Mouse (Mus musculus) ES-Bruce4 (cell line): ENCODE measurements around the gene Ak1. TPM values are rescaled to one million over a fixed set of nuclear protein-coding genes. Genes with fewer than 3 reads are reported as not detected.

ENCODE experiments used
- H3K27ac ChIP-seq: 2 replicates; pipeline ENCODE4 v1.5.1; 2012; ENCODE audit warnings: low read length, inconsistent platforms; ENCODE audit not compliant: insufficient read depth
- H3K27me3 ChIP-seq: 2 replicates; pipeline ENCODE4 v1.6.1; 2012; ENCODE audit warnings: mild to moderate bottlenecking, low read length, inconsistent platforms; ENCODE audit not compliant: control insufficient read depth, poor library complexity, insufficient read depth, severe bottlenecking
- H3K36me3 ChIP-seq: 2 replicates; pipeline ENCODE4 v1.6.1; 2012; ENCODE audit warnings: inconsistent platforms, mild to moderate bottlenecking, low read length, moderate library complexity; ENCODE audit not compliant: control insufficient read depth, poor library complexity, insufficient read depth, severe bottlenecking
- H3K4me1 ChIP-seq: one replicate; pipeline ENCODE4 v1.8.1; 2011; ENCODE audit warnings: low read length; ENCODE audit not compliant: control insufficient read depth, insufficient read depth
- H3K4me3 ChIP-seq: 2 replicates; pipeline ENCODE4 v1.5.1; 2011; ENCODE audit warnings: low read depth, mild to moderate bottlenecking, low read length
- H3K9ac ChIP-seq: 2 replicates; pipeline ENCODE4 v1.6.1; 2012; ENCODE audit warnings: low read depth, mild to moderate bottlenecking, inconsistent platforms; ENCODE audit not compliant: poor library complexity, severe bottlenecking
- H3K9me3 ChIP-seq: replicated peaks from 2 replicates; pipeline ENCODE4 v1.6.1; 2012; ENCODE audit warnings: mild to moderate bottlenecking, low read length, inconsistent platforms; ENCODE audit not compliant: control insufficient read depth, poor library complexity, insufficient read depth, severe bottlenecking
- CTCF ChIP-seq: IDR thresholded peaks from one replicate; pipeline ENCODE4 v1.8.1; 2011; ENCODE audit warnings: low read depth, low read length
- EP300 ChIP-seq: IDR thresholded peaks from 2 replicates; pipeline ENCODE4 v1.6.1; 2011; ENCODE audit warnings: low read depth, low read length; ENCODE audit not compliant: insufficient read depth
- POLR2A ChIP-seq: IDR thresholded peaks from one replicate; pipeline ENCODE4 v1.8.1; 2011; ENCODE audit warnings: low read length; ENCODE audit not compliant: insufficient read depth
- polyA plus RNA-seq: library from polyadenylated mRNA; stranded (reverse); fragments of >200 nt; gene quantifications from 2 replicates; pipeline ENCODE4 v1.2.4, GENCODE M21; 2011; ENCODE audit warnings: low read depth; ENCODE audit not compliant: missing spikeins, insufficient read depth, insufficient read length

Gene Ak1
- polyA plus RNA-seq, 1 experiment: 71.8 TPM

GRCm38 (mm10) chr2:32606161-32607142 is 15.1 kb upstream of the Ak1 start:
- Histone ChIP-seq H3K4me3 (peak overlapping the region; percentile 73), H3K36me3 (no peaks in the 10 kb centered on the region), H3K27ac (0 out of 2 replicates have a peak overlapping the region, but pooled peaks have one; percentile 4), H3K4me1 (peaks cover 4% of the 10 kb centered on the region), H3K9ac (peak overlapping the region; percentile 73), H3K9me3 (no peaks in the 10 kb centered on the region), H3K27me3 (no peaks in the 10 kb centered on the region)
- peak; percentile 37 for TF ChIP-seq POLR2A
- no peak for TF ChIP-seq EP300
- TF ChIP-seq CTCF: peak; percentile 83

GRCm38 (mm10) chr2:32607262-32607947 is 14.2 kb upstream of the Ak1 start:
- peak overlapping the region; percentile 73 for H3K4me3 ChIP-seq
- no peak overlapping the region for H3K27ac ChIP-seq
- H3K9me3 ChIP-seq: no peaks in the 10 kb centered on the region
- no peaks in the 10 kb centered on the region for H3K36me3 ChIP-seq
- no peak for TF ChIP-seq CTCF
- TF ChIP-seq POLR2A: no peak
- TF ChIP-seq EP300: no peak
- H3K9ac ChIP-seq: peak overlapping the region; percentile 73
- peaks cover 7% of the 10 kb centered on the region for H3K4me1 ChIP-seq
- H3K27me3 ChIP-seq: no peaks in the 10 kb centered on the region

- H3K4me3 ChIP-seq: peak overlapping the region; percentile 73
- H3K27me3 ChIP-seq: no peaks in the 10 kb centered on the region
- H3K9ac ChIP-seq: peak overlapping the region; percentile 73; the same call in 1 of the 2 replicates
- no peak for TF ChIP-seq POLR2A
- no peak for TF ChIP-seq CTCF
- TF ChIP-seq EP300: no peak
- 0 out of 2 replicates have a peak, but pooled peaks cover 2% of the 10 kb centered on the region for H3K36me3 ChIP-seq
- no peaks in the 10 kb centered on the region for H3K9me3 ChIP-seq
- H3K4me1 ChIP-seq: peaks cover 7% of the 10 kb centered on the region
- H3K27ac ChIP-seq: 0 out of 2 replicates have a peak overlapping the region, but pooled peaks have one; percentile 7
These were observed 13.3 kb upstream of the Ak1 start for GRCm38 (mm10) chr2:32608141-32608777.

- 0 out of 2 replicates have a peak, but pooled peaks cover 2% of the 10 kb centered on the region for H3K36me3 ChIP-seq
- TF ChIP-seq POLR2A (no peak), EP300 (0 out of 2 replicates have a peak, but pooled peaks have one; percentile 24)
- 0 out of 2 replicates have a peak overlapping the region, but pooled peaks have one; percentile 7 for H3K27ac ChIP-seq
- H3K4me1 ChIP-seq: peaks cover 7% of the 10 kb centered on the region
- H3K9ac ChIP-seq: peak overlapping the region; percentile 20; the same call in 1 of the 2 replicates
- no peaks in the 10 kb centered on the region for H3K27me3 ChIP-seq
- H3K9me3 ChIP-seq: no peaks in the 10 kb centered on the region
- H3K4me3 ChIP-seq: peak overlapping the region; percentile 73
These were observed 12.7 kb upstream of the Ak1 start for GRCm38 (mm10) chr2:32608778-32609435.

- Histone ChIP-seq H3K4me1 (peaks cover 7% of the 10 kb centered on the region), H3K27ac (no peak overlapping the region)
These were observed 10.8 kb upstream of the Ak1 start for GRCm38 (mm10) chr2:32610610-32611229.

More at GRCm38 (mm10) chr2:32610610-32611229, 10.8 kb upstream of the Ak1 start:
- no peak overlapping the region for H3K9ac ChIP-seq
- TF ChIP-seq POLR2A (no peak), EP300 (no peak), CTCF (no peak)
- H3K27me3 ChIP-seq: no peaks in the 10 kb centered on the region
- H3K36me3 ChIP-seq: peaks cover 10% of the 10 kb centered on the region; the same call in 1 of the 2 replicates
- peak overlapping the region; percentile 22; the same call in 1 of the 2 replicates for H3K4me3 ChIP-seq
- H3K9me3 ChIP-seq: no peaks in the 10 kb centered on the region
